Mouse (Mus musculus) stomach, embryonic 14.5 days (tissue): ENCODE results near the gene Efcab9. TPM values are rescaled to one million over a fixed set of nuclear protein-coding genes. Genes with fewer than 3 reads are reported as not detected.

Experiments used
- polyA plus RNA-seq: library from polyadenylated mRNA; unstranded; fragments of >200 nt; fragmentation: Nextera tagmentation; extraction: Ambion mirVana; gene quantifications from 2 replicates; pipeline ENCODE4 v1.2.1, GENCODE M21; 2014

Efcab9 gene
- polyA plus RNA-seq, 1 experiment from 2014 or later, result 0.58 TPM

Other genes with a start within 250 kb of the Efcab9 start
- gene Hba-a1, start 248.6 kb downstream of the Efcab9 start, polyA plus RNA-seq, result 2,281 and 2,565 TPM in 2 replicates
- 0.71 TPM in 1 of 2 replicates, not detected in the other for gene Hbq1b, start 245.1 kb downstream of the Efcab9 start, polyA plus RNA-seq
- gene Hba-a2, start 235.6 kb downstream of the Efcab9 start, polyA plus RNA-seq, result 6,035 and 6,415 TPM in 2 replicates
- 1.0 TPM in 1 of 2 replicates, not detected in the other for gene Hbq1a, start 232.0 kb downstream of the Efcab9 start, polyA plus RNA-seq
- gene Sh3pxd2b, start 184.3 kb downstream of the Efcab9 start, polyA plus RNA-seq, result 31.7 and 34.6 TPM in 2 replicates
- 61.5 and 61.7 TPM in 2 replicates for gene Ubtd2, start 76.7 kb downstream of the Efcab9 start, polyA plus RNA-seq
- 2.8 and 3.4 TPM in 2 replicates for gene Stk10, start 1.2 kb upstream of the Efcab9 start, polyA plus RNA-seq
- 65.1 and 67.3 TPM in 2 replicates for gene Fbxw11, start 110.6 kb upstream of the Efcab9 start, polyA plus RNA-seq